Mouse (Mus musculus): ENCODE results near the gene Txn2. TPM values are rescaled to one million over a fixed set of nuclear protein-coding genes. Genes with fewer than 3 reads are reported as not detected.
"Not testable (repeated sequence)": the region's sequence is repeated elsewhere in the genome, so short reads cannot be mapped to it uniquely, and the experiment has no call there.

Txn2 gene
- polyA plus RNA-seq, 1 experiment, result 165 TPM

DNA sequence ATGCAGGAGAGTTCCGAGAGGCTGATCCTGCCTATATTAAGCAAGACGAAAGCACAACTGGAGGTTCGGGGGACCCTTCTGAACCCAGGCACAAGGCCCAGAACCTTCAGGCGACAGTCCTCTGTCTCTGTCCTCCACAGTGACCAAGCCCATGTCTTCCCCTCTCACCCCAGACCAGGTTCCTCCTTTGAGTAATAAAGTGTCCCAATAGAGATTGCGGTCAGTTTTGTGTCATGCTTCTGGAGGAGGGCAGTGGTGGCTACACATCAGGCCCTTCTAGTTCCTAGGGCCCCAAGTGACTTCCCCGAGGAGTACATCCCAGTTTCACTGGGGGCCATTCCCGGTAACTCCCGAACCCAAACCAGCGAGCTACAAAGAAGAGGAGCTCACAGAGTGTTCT is 54.0 kb downstream of the Txn2 start:
- Histone ChIP-seq H3K4me1 (ENCODE audit: control insufficient read depth, insufficient read depth, low read length) (peaks cover 5% of the 10 kb centered on the region; the same call in 1 of the 2 replicates), H3K4me3 (replicated peaks; ENCODE audit: extremely low read depth, low read depth, low read length) (no peak overlapping the region)
- no peak for TF ChIP-seq POLR2A (IDR thresholded peaks at IDR 0.05; ENCODE audit: borderline replicate concordance, extremely low read depth, low read depth, low read length)
- TF ChIP-seq CTCF (IDR thresholded peaks at IDR 0.05; ENCODE audit: insufficient read depth, low read length), result no peak
- no peak for DNase-seq
- WGBS, result 91% methylated on average over 9 of the region's 9 CpGs

DNA sequence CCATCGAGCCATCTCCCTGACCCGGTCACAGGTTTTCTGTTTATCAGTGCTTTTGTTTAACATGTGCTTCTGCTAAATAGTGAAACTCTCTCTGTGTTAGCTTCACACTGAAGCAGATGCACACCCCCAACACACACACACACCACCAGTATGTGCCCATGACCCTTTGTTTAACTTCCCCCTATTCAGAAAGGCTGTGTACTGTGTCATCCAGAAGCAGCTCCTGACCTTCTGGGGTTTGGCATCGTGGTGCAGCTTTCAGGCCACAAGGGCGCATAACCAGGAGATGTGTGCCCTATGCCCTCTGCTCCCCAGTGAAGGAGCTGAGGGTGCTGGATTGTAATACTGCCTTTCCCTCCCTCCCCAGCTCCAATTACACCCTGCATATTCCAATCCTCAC is 54.5 kb downstream of the Txn2 start:
- WGBS, result 49% methylated on average over 4 of the region's 4 CpGs
- Histone ChIP-seq H3K4me1 (ENCODE audit: control insufficient read depth, insufficient read depth, low read length) (peaks cover 5% of the 10 kb centered on the region; the same call in 1 of the 2 replicates), H3K4me3 (replicated peaks; ENCODE audit: extremely low read depth, low read depth, low read length) (no peak overlapping the region)
- no peak for DNase-seq
- TF ChIP-seq POLR2A (IDR thresholded peaks at IDR 0.05; ENCODE audit: borderline replicate concordance, extremely low read depth, low read depth, low read length) (no peak), CTCF (IDR thresholded peaks at IDR 0.05; ENCODE audit: insufficient read depth, low read length) (no peak)

DNA sequence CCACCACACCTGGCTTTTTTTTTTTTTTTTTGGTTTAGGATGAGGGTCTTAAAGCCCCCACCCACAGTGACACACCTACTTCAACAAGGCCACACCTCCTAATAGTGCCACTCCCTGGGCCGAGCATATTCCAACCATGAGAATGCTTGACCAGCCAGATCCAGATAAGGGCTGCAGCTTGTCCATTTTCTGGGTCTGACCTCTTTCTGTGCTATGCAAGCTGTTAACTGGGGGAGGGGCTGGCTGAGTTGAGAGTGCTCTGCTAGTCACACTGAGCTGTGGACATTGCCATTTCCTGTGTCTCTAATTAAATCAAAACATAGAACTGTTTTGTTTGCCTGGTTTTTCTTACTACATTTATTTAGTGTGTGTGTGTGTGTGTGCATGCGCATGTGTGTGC is 55.2 kb downstream of the Txn2 start:
- TF ChIP-seq POLR2A (IDR thresholded peaks at IDR 0.05; ENCODE audit: borderline replicate concordance, extremely low read depth, low read depth, low read length) (no peak), CTCF (IDR thresholded peaks at IDR 0.05; ENCODE audit: insufficient read depth, low read length) (no peak)
- no peak for DNase-seq
- Histone ChIP-seq H3K4me1 (ENCODE audit: control insufficient read depth, insufficient read depth, low read length) (peaks cover 5% of the 10 kb centered on the region; the same call in 1 of the 2 replicates), H3K4me3 (replicated peaks; ENCODE audit: extremely low read depth, low read depth, low read length) (no peak overlapping the region)
- WGBS, result 66% methylated on average over 2 of the region's 2 CpGs

DNA sequence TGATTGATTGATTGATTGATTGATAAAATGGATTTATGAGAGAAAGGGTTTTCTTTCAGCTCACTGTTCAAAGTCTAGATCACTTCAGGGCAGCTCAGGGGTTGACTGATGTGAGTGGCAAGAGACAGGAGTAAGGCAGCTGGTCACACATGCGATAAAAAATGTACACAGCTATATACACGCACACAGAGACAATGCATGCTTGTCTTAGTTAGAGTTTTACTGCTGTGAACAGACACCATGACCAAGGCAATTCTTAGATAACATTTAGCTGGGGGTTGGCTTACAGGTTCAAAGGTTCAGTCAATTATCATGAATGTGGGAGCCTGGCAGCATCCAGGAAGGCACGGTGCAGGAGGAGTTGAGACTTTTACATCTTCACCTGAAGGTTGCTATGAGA is 55.8 kb downstream of the Txn2 start:
- no peak for TF ChIP-seq CTCF (IDR thresholded peaks at IDR 0.05; ENCODE audit: insufficient read depth, low read length)
- TF ChIP-seq POLR2A (IDR thresholded peaks at IDR 0.05; ENCODE audit: borderline replicate concordance, extremely low read depth, low read depth, low read length), result no peak
- 83% methylated on average over 3 of the region's 3 CpGs for WGBS
- Histone ChIP-seq H3K4me3 (replicated peaks; ENCODE audit: extremely low read depth, low read depth, low read length) (no peak overlapping the region), H3K4me1 (ENCODE audit: control insufficient read depth, insufficient read depth, low read length) (peaks cover 5% of the 10 kb centered on the region; the same call in 1 of the 2 replicates)
- no peak for DNase-seq

DNA sequence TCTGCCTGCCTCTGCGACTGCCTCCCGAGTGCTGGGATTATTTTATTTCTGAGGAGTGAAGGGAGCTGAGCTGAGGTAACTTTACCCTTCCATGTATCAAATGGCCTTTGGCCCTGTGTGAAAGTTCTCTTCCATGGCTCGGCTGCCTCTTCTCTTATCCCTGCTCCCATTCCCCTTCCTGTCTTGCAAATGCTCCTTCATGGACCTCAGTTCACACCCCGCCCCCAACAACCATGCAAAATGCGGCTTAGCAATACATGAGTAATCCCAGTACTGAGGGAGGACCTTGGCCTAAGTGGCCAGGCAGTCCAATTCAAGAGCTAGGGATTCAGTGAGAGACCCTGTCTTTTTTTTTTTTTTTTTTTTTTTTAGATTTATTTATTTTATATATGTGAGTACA is 60.5 kb downstream of the Txn2 start:
- no peak for DNase-seq
- TF ChIP-seq POLR2A (IDR thresholded peaks at IDR 0.05; ENCODE audit: borderline replicate concordance, extremely low read depth, low read depth, low read length) (no peak), CTCF (IDR thresholded peaks at IDR 0.05; ENCODE audit: insufficient read depth, low read length) (no peak)
- no peak overlapping the region for H3K4me3 ChIP-seq (replicated peaks; ENCODE audit: extremely low read depth, low read depth, low read length)
- 89% methylated on average over 5 of the region's 5 CpGs for WGBS
- H3K4me1 ChIP-seq (ENCODE audit: control insufficient read depth, insufficient read depth, low read length), result peaks cover 5% of the 10 kb centered on the region

DNA sequence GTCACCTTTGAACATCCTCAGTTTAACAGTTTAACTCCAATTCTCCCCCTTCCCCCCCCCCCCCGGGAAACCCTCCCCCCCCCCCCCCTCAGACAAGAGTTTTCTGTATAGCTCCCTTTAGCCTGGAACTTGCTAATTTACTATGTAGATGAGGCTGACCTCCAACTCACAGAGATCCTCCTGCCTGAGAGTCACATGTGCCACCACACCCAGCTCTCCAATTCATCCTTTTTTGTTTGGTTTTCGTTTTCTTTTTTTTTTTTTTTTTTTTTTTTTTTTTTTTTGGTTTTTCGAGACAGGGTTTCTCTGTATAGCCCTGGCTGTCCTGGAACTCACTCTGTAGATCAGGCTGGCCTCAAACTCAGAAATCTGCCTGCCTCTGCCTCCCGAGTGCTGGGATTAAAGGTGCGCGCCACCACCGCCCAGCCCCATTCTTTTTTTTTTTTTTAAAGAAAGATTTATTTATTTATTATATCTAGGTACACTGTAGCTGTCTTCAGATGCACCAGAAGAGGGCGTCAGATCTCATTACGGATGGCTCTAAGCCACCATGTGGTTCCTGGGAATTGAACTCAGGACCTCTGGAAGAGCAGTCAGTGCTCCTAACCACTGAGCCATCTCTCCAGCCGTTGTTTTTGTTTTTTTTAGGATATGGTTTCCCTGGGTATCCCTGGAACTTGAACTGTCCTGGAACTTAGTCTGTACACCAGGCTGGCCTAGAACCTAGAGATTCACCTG is 61.4 kb downstream of the Txn2 start:
- not testable (repeated sequence) for H3K4me1 ChIP-seq (ENCODE audit: control insufficient read depth, insufficient read depth, low read length); DNase-seq; H3K4me3 ChIP-seq (replicated peaks; ENCODE audit: extremely low read depth, low read depth, low read length)
- WGBS, result 76% methylated on average over 9 of the region's 10 CpGs

DNA sequence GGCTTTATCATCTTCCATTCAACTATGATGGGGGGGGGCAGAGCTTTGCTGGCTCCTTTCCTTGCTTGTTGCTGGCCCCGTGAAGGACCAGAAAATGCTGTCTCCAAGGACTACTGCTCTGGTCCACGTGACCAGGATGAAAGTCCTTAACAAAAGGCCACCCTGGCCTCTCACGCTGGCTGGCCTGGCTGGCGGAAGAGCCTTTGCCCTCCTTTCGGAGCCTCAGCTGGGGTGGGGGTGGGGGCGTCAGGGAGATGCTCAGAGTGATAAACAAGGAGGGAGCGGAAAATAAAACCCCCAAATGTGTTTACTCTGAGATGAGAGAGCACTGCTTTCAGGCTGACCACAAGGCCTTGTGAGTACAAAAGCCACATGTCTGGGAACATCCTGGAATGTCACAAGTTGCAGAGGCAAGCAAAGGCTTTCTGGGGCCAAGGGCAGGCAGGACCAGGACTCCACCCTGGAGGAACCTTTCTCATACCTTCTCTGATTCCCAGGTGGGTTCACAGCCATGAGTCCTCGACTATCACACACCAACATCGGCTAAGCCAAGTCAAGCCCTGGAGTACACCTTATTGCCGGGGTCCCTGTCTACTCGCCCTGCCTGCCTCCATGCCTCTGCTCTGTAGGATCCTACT is 62.1 kb downstream of the Txn2 start:
- Histone ChIP-seq H3K4me1 (ENCODE audit: control insufficient read depth, insufficient read depth, low read length) (peaks cover 5% of the 10 kb centered on the region), H3K4me3 (replicated peaks; ENCODE audit: extremely low read depth, low read depth, low read length) (no peak overlapping the region)
- DNase-seq, result no peak
- TF ChIP-seq POLR2A (IDR thresholded peaks at IDR 0.05; ENCODE audit: borderline replicate concordance, extremely low read depth, low read depth, low read length) (no peak), CTCF (IDR thresholded peaks at IDR 0.05; ENCODE audit: insufficient read depth, low read length) (no peak)
- 46% methylated on average over 11 of the region's 11 CpGs for WGBS

Other genes starting within 250 kb of the Txn2 start
- 0.88 and 1.3 TPM in 2 replicates for gene Apol7e, start 230.1 kb downstream of the Txn2 start, polyA plus RNA-seq (2012; rRNA removed)
- gene Apol9b, start 200.0 kb downstream of the Txn2 start, polyA plus RNA-seq (2012; rRNA removed), result 1.7 and 2.1 TPM in 2 replicates
- 0.05 TPM in 1 of 2 replicates, not detected in the other for gene Apol8, start 172.0 kb downstream of the Txn2 start, polyA plus RNA-seq (2012; rRNA removed)
- gene Myh9, start 86.8 kb downstream of the Txn2 start, polyA plus RNA-seq (2012; rRNA removed), result 133 and 162 TPM in 2 replicates
- gene Foxred2, start 27.7 kb upstream of the Txn2 start, polyA plus RNA-seq (2012; rRNA removed), result 1.8 and 2.4 TPM in 2 replicates
- 62.7 and 91.2 TPM in 2 replicates for gene Eif3d, start 41.8 kb upstream of the Txn2 start, polyA plus RNA-seq (2012; rRNA removed)
- gene Cacng2, start 191.0 kb upstream of the Txn2 start, polyA plus RNA-seq (2012; rRNA removed), result not detected in 2 replicates
- gene Ift27, start 245.1 kb upstream of the Txn2 start, polyA plus RNA-seq (2012; rRNA removed), result 42.1 and 52.9 TPM in 2 replicates

Data from lung, adult 2 months (tissue).